Mouse (Mus musculus): Measurements from ENCODE around the gene Tbx1. TPM values are rescaled to one million over a fixed set of nuclear protein-coding genes. Genes with fewer than 3 reads are reported as not detected.

Gene Tbx1
- polyA plus RNA-seq, 1 experiment = 2.8 TPM

DNA sequence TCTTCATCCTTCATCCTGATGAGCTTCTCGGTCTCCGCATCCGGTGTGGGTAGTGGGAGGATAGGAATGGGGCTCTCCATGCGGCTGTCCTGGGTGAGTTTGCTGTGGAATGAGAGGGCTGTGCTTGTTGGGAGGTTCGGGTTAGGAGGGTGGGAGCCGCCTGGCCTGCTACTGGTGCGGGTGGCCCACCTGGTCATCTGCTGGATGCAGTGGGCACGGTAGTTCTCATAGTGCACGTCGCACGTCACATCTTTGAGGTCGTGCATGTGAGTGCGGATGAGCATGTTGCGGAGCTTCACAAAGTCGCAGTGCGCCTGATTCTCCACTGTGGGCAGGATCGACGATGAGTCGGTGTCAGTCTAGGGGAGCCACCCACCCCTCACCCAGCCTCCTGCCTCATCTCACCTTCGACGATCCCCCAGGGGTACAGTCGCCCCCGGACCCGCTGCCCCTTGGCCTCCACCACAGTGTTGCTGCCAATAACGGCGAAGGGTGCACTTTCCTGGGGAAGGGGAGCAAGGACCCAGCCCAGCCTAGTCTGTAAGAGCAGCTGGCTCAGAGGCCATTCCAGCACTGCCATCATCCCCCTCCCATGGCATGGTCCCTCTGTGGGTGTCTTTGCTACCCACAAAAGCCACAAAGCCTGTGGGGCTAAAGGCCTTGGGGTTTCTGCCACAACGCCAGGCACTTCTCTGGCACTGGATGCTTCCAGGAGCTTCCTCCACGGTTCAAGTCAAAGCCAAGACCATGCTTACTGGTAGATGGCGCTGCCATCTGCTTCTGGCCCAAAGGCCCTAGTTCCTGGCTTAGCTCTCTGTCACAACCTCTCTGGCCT is 32.7 kb upstream of the Tbx1 start:
- DNase-seq (ENCODE audit: extremely low spot score in 1 of 2, low spot score in 1 of 2) = peak in 1 of 2 experiments; percentile 35

- peak in 1 of 2 experiments; percentile 10 for DNase-seq (ENCODE audit: extremely low spot score in 1 of 2, low spot score in 1 of 2)
These were observed 31.5 kb upstream of the Tbx1 start, which contains the start of gene Gp1bb for GRCm38 (mm10) chr16:18622019-18622418. Gp1bb (minus strand) TSS chr16:18622403.

GRCm38 (mm10) chr16:18621362-18622001 is 31.0 kb upstream of the Tbx1 start:
- DNase-seq (ENCODE audit: extremely low spot score in 1 of 2, low spot score in 1 of 2) = peak in 1 of 2 experiments; percentile 53

GRCm38 (mm10) chr16:18620601-18621361 is 30.3 kb upstream of the Tbx1 start:
- DNase-seq (ENCODE audit: extremely low spot score in 1 of 2, low spot score in 1 of 2) = peak in 1 of 2 experiments; percentile 50

GRCm38 (mm10) chr16:18620201-18620600 is 29.7 kb upstream of the Tbx1 start:
- peak in 1 of 2 experiments; percentile 25 for DNase-seq (ENCODE audit: extremely low spot score in 1 of 2, low spot score in 1 of 2)

- no peak for DNase-seq (ENCODE audit: extremely low spot score in 1 of 2, low spot score in 1 of 2)
These were observed 28.6 kb upstream of the Tbx1 start for GRCm38 (mm10) chr16:18619110-18619509.

GRCm38 (mm10) chr16:18618297-18618696 is 27.8 kb upstream of the Tbx1 start:
- no peak for DNase-seq (ENCODE audit: extremely low spot score in 1 of 2, low spot score in 1 of 2)

- DNase-seq (ENCODE audit: extremely low spot score in 1 of 2, low spot score in 1 of 2) = peak; percentile 68 to 96
These were observed 27.0 kb upstream of the Tbx1 start for GRCm38 (mm10) chr16:18617370-18618065.

- no peak for DNase-seq (ENCODE audit: extremely low spot score in 1 of 2, low spot score in 1 of 2)
These were observed 22.8 kb upstream of the Tbx1 start for GRCm38 (mm10) chr16:18613301-18613700.

GRCm38 (mm10) chr16:18611752-18612151 is 21.3 kb upstream of the Tbx1 start:
- no peak for DNase-seq (ENCODE audit: extremely low spot score in 1 of 2, low spot score in 1 of 2)

- DNase-seq (ENCODE audit: extremely low spot score in 1 of 2, low spot score in 1 of 2) = no peak
These were observed 18.6 kb upstream of the Tbx1 start for GRCm38 (mm10) chr16:18609099-18609498.

GRCm38 (mm10) chr16:18608226-18608625 is 17.8 kb upstream of the Tbx1 start:
- DNase-seq (ENCODE audit: extremely low spot score in 1 of 2, low spot score in 1 of 2) = no peak

DNA sequence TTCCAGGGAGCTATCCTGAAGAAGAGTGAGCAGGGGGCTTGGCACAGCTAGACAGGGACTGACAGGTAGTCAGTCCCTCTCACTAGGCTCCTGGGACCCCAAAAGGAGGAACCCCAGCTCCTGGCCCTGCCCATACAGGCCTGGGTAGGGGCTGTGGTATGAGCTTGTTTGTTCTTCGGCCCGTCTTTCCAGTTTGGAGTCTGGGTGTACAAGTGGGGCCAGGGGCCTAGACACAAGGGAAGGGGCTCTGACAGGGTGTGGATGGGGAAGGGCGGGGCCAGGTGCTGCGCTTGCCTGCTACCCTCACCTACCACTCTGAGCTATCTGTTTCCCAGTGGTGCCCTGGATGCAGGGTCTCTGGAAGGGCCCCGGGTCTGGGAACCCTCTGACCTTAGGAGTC is 15.2 kb upstream of the Tbx1 start:
- no peak for DNase-seq (ENCODE audit: extremely low spot score in 1 of 2, low spot score in 1 of 2)

GRCm38 (mm10) chr16:18604267-18604701 is 13.8 kb upstream of the Tbx1 start:
- DNase-seq (ENCODE audit: extremely low spot score in 1 of 2, low spot score in 1 of 2) = no peak

GRCm38 (mm10) chr16:18601447-18601846 is 11.0 kb upstream of the Tbx1 start:
- DNase-seq (ENCODE audit: extremely low spot score in 1 of 2, low spot score in 1 of 2) = no peak

DNA sequence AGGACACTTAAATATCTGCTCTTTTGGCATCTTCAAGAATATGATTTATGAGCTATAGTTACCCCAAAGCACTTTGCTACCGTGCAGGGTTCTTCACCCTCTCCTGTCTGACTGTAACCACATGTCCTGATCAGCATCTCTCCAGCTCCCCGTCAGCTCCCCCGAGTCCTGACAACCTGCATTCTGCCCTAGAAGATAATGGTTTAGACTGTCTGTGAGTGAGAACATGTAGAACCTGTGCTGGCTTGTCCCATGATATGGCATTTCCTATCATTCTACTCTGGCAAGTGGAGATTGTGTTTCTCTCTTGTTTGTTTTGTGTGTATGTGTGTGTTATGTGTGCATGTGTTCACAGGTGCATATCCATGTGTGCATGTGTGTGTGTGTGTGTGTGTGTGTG is 7.5 kb upstream of the Tbx1 start:
- DNase-seq (ENCODE audit: extremely low spot score in 1 of 2, low spot score in 1 of 2) = no peak

DNA sequence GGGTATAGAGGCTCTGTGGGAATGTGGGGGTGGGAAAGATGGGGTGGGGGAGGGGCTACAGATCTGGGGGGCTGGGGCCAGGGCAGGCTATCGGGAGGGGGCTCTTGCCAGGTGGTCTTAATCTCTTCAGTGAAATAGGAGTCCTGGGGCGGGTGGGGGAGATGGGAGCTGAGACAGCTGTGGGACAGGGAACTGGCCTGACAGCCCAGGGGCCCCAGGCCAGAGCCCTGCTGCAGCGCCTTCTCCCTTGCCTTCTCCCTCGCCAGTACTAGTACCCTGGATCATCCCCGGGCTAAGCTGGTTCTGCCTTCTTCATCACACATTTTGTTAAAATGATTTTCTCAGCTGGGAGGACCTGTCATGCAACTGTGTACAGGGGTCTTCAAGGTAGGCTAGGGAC is 5.8 kb upstream of the Tbx1 start:
- no peak for DNase-seq (ENCODE audit: extremely low spot score in 1 of 2, low spot score in 1 of 2)

DNA sequence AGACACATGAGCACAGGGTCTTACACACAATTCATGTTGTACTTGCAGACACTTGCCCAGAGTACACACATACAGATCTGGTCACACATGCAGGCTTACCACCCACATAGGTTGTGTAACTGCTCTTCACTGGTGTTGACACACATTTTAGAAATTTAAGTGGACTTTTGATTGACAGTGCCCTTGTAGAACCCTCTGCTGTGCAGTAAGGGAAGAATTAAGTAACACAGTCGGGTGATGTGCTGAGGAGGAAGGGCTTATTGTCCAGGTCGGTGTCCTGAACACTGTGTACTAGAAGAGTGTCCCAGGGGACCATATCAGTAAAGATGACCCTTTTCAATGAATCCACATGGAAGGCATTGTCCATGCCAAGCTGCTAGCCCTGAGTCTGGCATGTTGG is 3.5 kb upstream of the Tbx1 start:
- DNase-seq (ENCODE audit: extremely low spot score in 1 of 2, low spot score in 1 of 2) = no peak

GRCm38 (mm10) chr16:18591047-18592018 is 862 bp upstream of the Tbx1 start:
- DNase-seq (ENCODE audit: extremely low spot score in 1 of 2, low spot score in 1 of 2) = no peak

All from frontal cortex, adult 2 months (tissue).